Mouse (Mus musculus) midbrain, postnatal 0 days (tissue): ENCODE results near the gene Myh6. TPM values are rescaled to one million over a fixed set of nuclear protein-coding genes. Genes with fewer than 3 reads are reported as not detected.
A peak's percentile ranks its signal among the peaks of the same experiment; 100 is the strongest.

Source experiments
- ATAC-seq: fragments of 200-750 bp; cut with Nextera tagmentation; 2 replicates; pipeline ENCODE4 v1.8.0; 2017; ENCODE audit warnings: moderate number of reproducible peaks, mild to moderate bottlenecking, moderate TSS enrichment, moderate library complexity; ENCODE audit not compliant: low FRiP score
- DNase-seq: peaks from one replicate; pipeline ENCODE4 v3.0.0-alpha.2; 2015; ENCODE audit warnings: low spot score
- H3K27ac ChIP-seq: fragments of 300-500 bp; sonication (generic); 2 replicates; pipeline ENCODE4 v1.5.1; 2014; ENCODE audit warnings: low read depth, mild to moderate bottlenecking, low read length, mixed read lengths
- H3K27me3 ChIP-seq: fragments of 300-500 bp; sonication (generic); 2 replicates; pipeline ENCODE4 v1.6.1; 2014; ENCODE audit warnings: low read length, control low read depth, mixed read lengths; ENCODE audit not compliant: insufficient read depth
- H3K36me3 ChIP-seq: fragments of 300-500 bp; sonication (generic); 2 replicates; pipeline ENCODE4 v1.6.1; 2014; ENCODE audit warnings: low read length, control low read depth, mixed read lengths; ENCODE audit not compliant: insufficient read depth
- H3K4me1 ChIP-seq: fragments of 300-500 bp; sonication (generic); 2 replicates; pipeline ENCODE4 v1.6.1; 2014; ENCODE audit warnings: mild to moderate bottlenecking, control low read depth, antibody characterized with exemption, low read length, mixed read lengths; ENCODE audit not compliant: insufficient read depth
- H3K4me2 ChIP-seq: fragments of 300-500 bp; sonication (generic); 2 replicates; pipeline ENCODE4 v1.6.1; 2014; ENCODE audit warnings: low read depth, mild to moderate bottlenecking, low read length, mixed read lengths; ENCODE audit not compliant: poor library complexity, severe bottlenecking
- H3K4me3 ChIP-seq: fragments of 300-500 bp; sonication (generic); 2 replicates; pipeline ENCODE4 v1.5.1; 2014; ENCODE audit warnings: low read depth, mild to moderate bottlenecking, low read length, moderate library complexity
- H3K9ac ChIP-seq: fragments of 300-500 bp; sonication (generic); replicated peaks from 2 replicates; pipeline ENCODE4 v1.6.1; 2014; ENCODE audit warnings: mild to moderate bottlenecking, low read length, moderate library complexity, mixed read lengths; ENCODE audit not compliant: poor library complexity, severe bottlenecking
- H3K9me3 ChIP-seq: fragments of 300-500 bp; sonication (generic); 2 replicates; pipeline ENCODE4 v1.6.1; 2016; ENCODE audit warnings: low read length, control low read depth
- CTCF ChIP-seq: IDR thresholded peaks from 2 replicates; pipeline ENCODE4 v1.5.1; 2016; ENCODE audit warnings: antibody characterized with exemption, mild to moderate bottlenecking
- WGBS: fragments of 180-500 bp; shearing (Covaris S2); extraction: QIAGEN DNeasy Blood & Tissue Kit; methylation state at CpG from one replicate; pipeline ENCODE4 v1.1.7; 2014; 5-methylcytosine and 5-hydroxymethylcytosine counted together
- polyA plus RNA-seq: library from polyadenylated mRNA; unstranded; fragments of >200 nt; fragmentation: Nextera tagmentation; extraction: Ambion mirVana; gene quantifications from 2 replicates; pipeline ENCODE4 v1.2.1, GENCODE M21; 2015
- total RNA-seq: library from RNA; depleted of rRNA; stranded (reverse); fragments of >200 nt; gene quantifications from 2 replicates; pipeline ENCODE4 v1.2.3, GENCODE M21; 2014

Gene Myh6
- total and polyA plus RNA-seq, 2 experiments from 2014 or later: 0.33 to 2.5 TPM

DNA sequence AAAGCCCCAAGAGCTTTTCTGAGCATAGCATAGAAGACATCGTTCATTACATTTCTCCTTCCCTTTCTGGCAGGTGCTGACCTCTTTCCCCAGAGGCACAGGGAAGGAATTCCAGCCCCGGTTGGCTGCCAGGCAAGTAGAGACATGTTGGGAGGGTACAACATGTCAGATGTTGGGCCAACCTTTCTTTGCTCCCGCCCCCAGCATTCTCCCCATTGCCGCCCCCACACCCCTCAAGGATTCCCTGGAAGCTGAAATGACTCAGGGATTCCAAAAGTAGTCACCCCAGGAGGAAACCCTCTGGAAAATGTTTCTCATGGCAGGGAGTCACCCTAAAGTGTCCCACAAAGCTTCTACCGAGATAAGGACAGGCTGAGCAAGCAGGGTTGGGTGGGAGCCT is 36.9 kb downstream of the Myh6 start:
- Histone ChIP-seq H3K4me2 (no peak overlapping the region), H3K9me3 (no peaks in the 10 kb centered on the region), H3K27ac (no peak overlapping the region), H3K36me3 (no peaks in the 10 kb centered on the region), H3K27me3 (no peaks in the 10 kb centered on the region), H3K4me3 (no peak overlapping the region), H3K9ac (no peak overlapping the region), H3K4me1 (peaks cover 8% of the 10 kb centered on the region; the same call in 1 of the 2 replicates)
- no peak for TF ChIP-seq CTCF
- DNase-seq: no peak
- ATAC-seq: no peak
- 78% methylated on average over 5 of the region's 5 CpGs for WGBS

DNA sequence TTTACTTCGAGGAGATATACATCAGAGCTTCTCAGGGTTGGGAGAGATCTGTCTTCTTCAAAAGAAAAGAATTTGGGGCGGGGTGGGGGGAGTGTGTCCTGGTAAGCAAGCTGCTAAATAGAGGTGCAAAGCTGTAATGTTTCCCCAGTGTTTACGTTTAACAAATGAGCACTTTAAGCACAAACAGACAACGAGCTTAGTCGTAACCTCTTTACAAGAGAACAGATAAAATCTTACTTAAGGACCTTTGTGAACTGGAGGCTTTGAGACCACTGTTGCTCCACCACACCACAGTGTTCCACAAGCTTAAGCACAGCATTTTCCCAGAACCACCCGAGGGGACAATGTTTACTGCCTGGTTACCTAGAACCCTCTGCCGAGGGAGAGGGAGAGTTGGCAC is 39.4 kb downstream of the Myh6 start:
- Histone ChIP-seq H3K27me3 (no peaks in the 10 kb centered on the region), H3K27ac (peak overlapping the region; percentile 85), H3K4me3 (peak overlapping the region; percentile 49; the same call in 1 of the 2 replicates), H3K9ac (peak overlapping the region; percentile 80), H3K4me1 (peaks cover 12% of the 10 kb centered on the region; the same call in 1 of the 2 replicates), H3K36me3 (no peaks in the 10 kb centered on the region), H3K4me2 (peak overlapping the region; percentile 97), H3K9me3 (no peaks in the 10 kb centered on the region)
- ATAC-seq (no peak), DNase-seq (no peak)
- 21% methylated on average over 7 of the region's 7 CpGs for WGBS
- no peak for TF ChIP-seq CTCF

DNA sequence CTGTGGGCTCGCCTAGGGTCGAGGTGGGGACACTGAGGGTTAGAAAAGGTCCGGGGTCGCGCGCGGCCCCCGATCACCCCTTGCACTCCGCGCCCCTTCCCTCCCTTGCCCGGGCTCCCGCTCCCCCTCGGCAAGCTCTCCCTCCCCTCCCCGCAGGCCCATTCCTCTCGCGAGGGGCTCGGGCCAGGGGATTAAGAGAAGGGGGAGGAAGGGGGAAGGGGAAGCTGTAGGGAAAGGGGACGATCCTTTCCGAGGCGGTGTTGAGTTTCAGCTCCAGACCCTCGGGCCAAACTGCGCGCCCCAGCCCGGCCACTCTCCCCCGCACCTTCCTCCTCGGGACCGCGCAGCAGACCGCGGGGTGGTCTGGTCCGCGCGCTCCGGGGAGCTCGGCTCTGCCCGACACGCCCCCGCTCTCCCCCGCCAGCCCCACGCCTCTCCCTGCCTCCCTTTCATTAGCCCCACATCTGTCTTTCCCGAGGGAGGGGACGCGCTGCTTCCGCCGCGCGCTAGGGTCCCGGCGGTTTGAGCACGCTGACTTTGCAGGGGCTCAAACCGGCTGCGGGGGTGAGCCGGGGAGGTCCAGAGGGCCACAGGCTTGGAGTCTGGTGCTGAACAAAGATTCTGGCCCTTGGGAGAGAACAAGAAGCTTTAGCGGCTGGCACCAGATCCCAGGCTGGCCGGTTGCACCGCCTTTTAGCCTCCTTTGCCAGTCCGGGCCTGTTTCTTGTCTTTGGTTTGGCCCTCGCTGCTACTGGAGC is 40.1 kb downstream of the Myh6 start:
- H3K4me1 ChIP-seq: peaks cover 12% of the 10 kb centered on the region; the same call in 1 of the 2 replicates
- H3K36me3 ChIP-seq: no peaks in the 10 kb centered on the region
- peak overlapping the region; percentile 49 for H3K4me3 ChIP-seq
- H3K9ac ChIP-seq: peak overlapping the region; percentile 80
- peak overlapping the region; percentile 85 for H3K27ac ChIP-seq
- peak overlapping the region; percentile 97 for H3K4me2 ChIP-seq
- no peak for TF ChIP-seq CTCF
- H3K27me3 ChIP-seq: no peaks in the 10 kb centered on the region
- peak; percentile 71 for DNase-seq
- WGBS: under 1% methylated on average over 51 of the region's 58 CpGs
- peak; percentile 77 for ATAC-seq
- H3K9me3 ChIP-seq: peaks cover under 1% of the 10 kb centered on the region; the same call in 1 of the 2 replicates

DNA sequence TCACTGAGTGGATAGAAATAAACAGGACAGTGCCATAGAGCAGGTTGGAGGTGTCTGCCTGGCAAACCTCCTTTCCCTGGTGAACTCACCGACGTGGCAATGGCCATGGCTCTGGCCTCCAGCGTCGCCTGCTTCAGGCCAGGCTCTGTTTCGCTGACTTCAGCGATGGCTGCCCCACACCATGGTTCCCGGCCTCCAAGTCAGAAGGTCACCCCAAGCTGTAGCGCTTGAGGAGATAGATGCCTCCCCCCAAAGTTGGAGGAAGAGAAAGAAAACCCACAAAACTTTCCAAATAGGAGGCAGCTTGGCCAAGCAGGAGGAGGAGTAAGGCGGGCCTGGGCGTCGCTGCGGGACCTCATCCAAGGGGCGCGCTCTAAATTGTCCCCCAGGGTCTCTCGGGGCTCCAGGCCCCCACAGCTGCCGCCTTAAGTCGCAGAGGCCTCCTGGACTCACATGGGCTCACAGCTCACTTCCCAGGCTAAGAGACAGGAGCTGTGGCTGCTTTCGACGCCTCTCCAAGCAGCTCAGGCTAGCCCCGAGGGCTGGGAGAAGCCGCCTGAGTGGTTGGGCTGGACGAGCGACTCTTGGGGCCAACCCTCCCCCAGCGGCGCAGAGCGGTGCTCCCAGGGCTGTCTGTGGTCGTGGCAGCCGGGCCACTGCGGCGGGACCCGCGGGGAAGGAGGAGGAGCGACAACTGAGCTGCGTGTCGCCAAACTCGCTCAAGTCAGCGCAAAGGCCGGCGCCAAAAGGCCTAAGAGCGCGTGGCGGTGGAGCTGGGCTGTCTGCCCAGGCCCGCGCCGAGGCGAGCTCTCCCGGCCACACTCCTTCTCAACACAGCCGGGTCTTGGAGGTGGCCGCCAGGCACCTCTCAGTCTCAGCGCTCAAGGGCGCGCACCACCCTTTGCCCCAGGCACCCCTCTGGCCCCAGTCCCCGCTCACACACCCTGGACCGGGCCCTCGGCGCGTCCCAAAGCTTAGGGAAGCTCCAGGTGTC is 41.1 kb downstream of the Myh6 start, which contains the start of gene Efs:
TSS of gene Efs (minus strand) at position 778 of the 994 bp plus-strand sequence.
- DNase-seq (peak; percentile 72), ATAC-seq (peak; percentile 68)
- peak within 1 kb of the TSS; percentile 49 for H3K4me3 ChIP-seq
- peak within 1 kb of the TSS; percentile 97 for H3K4me2 ChIP-seq
- 4% methylated on average over 52 of the region's 57 CpGs for WGBS
- no peaks in the 10 kb centered on the region for H3K36me3 ChIP-seq
- peak within 1 kb of the TSS; percentile 80 for H3K9ac ChIP-seq
- H3K27me3 ChIP-seq: no peaks in the 10 kb centered on the region
- TF ChIP-seq CTCF: no peak
- peaks cover 12% of the 10 kb centered on the region; the same call in 1 of the 2 replicates for H3K4me1 ChIP-seq
- H3K9me3 ChIP-seq: peaks cover 8% of the 10 kb centered on the region
- H3K27ac ChIP-seq: peak within 1 kb of the TSS; percentile 85

DNA sequence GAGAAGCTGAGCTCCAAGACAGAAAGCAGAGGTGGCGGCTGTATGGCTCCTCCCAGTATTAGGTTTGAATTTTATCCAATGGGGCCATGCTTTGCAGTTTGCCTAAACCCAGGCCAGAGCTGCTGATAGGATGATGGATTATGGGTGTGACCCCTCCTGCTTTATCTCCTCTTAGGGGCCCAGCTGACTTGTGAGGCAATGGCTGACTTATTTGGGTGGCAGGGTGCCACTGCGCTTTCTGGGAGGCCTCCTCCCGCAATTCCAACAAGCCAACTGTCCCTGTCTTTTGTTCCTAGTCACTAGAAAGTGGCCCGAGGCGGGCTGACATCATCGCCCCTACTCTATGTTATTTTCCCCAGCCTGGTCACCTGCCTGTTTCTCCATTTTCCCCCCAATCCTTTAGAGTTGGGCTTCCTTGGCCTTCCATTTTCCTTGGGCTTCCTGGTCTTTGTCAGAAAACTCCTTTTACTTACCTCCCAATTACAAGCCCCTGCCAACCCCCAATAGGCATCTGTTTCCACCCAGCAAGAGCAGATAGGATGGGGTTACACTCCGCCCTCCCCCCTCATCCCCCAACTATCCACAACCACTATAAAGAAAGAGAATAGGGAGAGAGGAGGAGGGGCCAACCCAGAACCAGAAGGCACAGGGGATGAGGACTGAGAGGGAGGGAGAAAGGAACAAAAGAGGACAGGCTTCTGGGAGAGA is 41.9 kb downstream of the Myh6 start:
- peak; percentile 28; the same call in 1 of the 2 replicates for ATAC-seq
- no peaks in the 10 kb centered on the region for H3K27me3 ChIP-seq
- peak overlapping the region; percentile 49 for H3K4me3 ChIP-seq
- 29% methylated on average over 7 of the region's 7 CpGs for WGBS
- H3K9ac ChIP-seq: 0 out of 2 replicates have a peak overlapping the region, but pooled peaks have one; percentile 80
- H3K27ac ChIP-seq: peak overlapping the region; percentile 85
- peaks cover 12% of the 10 kb centered on the region; the same call in 1 of the 2 replicates for H3K4me1 ChIP-seq
- peaks cover 8% of the 10 kb centered on the region for H3K9me3 ChIP-seq
- peak; percentile 79 for DNase-seq
- no peak for TF ChIP-seq CTCF
- peaks cover 3% of the 10 kb centered on the region; the same call in 1 of the 2 replicates for H3K36me3 ChIP-seq
- peak overlapping the region; percentile 97 for H3K4me2 ChIP-seq
